Mouse (Mus musculus): Measurements from ENCODE around the gene Gm136.

GRCm38 (mm10) chr4:34708127-34708526 is 47.9 kb downstream of the Gm136 start:
- TF ChIP-seq POLR2A (IDR thresholded peaks at IDR 0.05; ENCODE audit: insufficient read depth, low read length) (no peak), CTCF (IDR thresholded peaks at IDR 0.05; ENCODE audit: low read depth, low read length) (no peak), EP300 (IDR thresholded peaks at IDR 0.05; ENCODE audit: insufficient read depth, low read depth, low read length) (no peak)

Measured in ES-Bruce4 (cell line).